Mouse (Mus musculus) ES-Bruce4 (cell line): ENCODE results near the gene Tnni3k. TPM values are rescaled to one million over a fixed set of nuclear protein-coding genes. Genes with fewer than 3 reads are reported as not detected.

Source experiments
- H3K27ac ChIP-seq: 2 replicates; pipeline ENCODE4 v1.5.1; 2012; ENCODE audit warnings: low read length, inconsistent platforms; ENCODE audit not compliant: insufficient read depth
- H3K27me3 ChIP-seq: 2 replicates; pipeline ENCODE4 v1.6.1; 2012; ENCODE audit warnings: mild to moderate bottlenecking, low read length, inconsistent platforms; ENCODE audit not compliant: control insufficient read depth, poor library complexity, insufficient read depth, severe bottlenecking
- H3K36me3 ChIP-seq: 2 replicates; pipeline ENCODE4 v1.6.1; 2012; ENCODE audit warnings: inconsistent platforms, mild to moderate bottlenecking, low read length, moderate library complexity; ENCODE audit not compliant: control insufficient read depth, poor library complexity, insufficient read depth, severe bottlenecking
- H3K4me1 ChIP-seq: one replicate; pipeline ENCODE4 v1.8.1; 2011; ENCODE audit warnings: low read length; ENCODE audit not compliant: control insufficient read depth, insufficient read depth
- H3K4me3 ChIP-seq: 2 replicates; pipeline ENCODE4 v1.5.1; 2011; ENCODE audit warnings: low read depth, mild to moderate bottlenecking, low read length
- H3K9ac ChIP-seq: 2 replicates; pipeline ENCODE4 v1.6.1; 2012; ENCODE audit warnings: low read depth, mild to moderate bottlenecking, inconsistent platforms; ENCODE audit not compliant: poor library complexity, severe bottlenecking
- H3K9me3 ChIP-seq: replicated peaks from 2 replicates; pipeline ENCODE4 v1.6.1; 2012; ENCODE audit warnings: mild to moderate bottlenecking, low read length, inconsistent platforms; ENCODE audit not compliant: control insufficient read depth, poor library complexity, insufficient read depth, severe bottlenecking
- CTCF ChIP-seq: IDR thresholded peaks from one replicate; pipeline ENCODE4 v1.8.1; 2011; ENCODE audit warnings: low read depth, low read length
- EP300 ChIP-seq: IDR thresholded peaks from 2 replicates; pipeline ENCODE4 v1.6.1; 2011; ENCODE audit warnings: low read depth, low read length; ENCODE audit not compliant: insufficient read depth
- POLR2A ChIP-seq: IDR thresholded peaks from one replicate; pipeline ENCODE4 v1.8.1; 2011; ENCODE audit warnings: low read length; ENCODE audit not compliant: insufficient read depth
- polyA plus RNA-seq: library from polyadenylated mRNA; stranded (reverse); fragments of >200 nt; gene quantifications from 2 replicates; pipeline ENCODE4 v1.2.4, GENCODE M21; 2011; ENCODE audit warnings: low read depth; ENCODE audit not compliant: missing spikeins, insufficient read depth, insufficient read length

Tnni3k gene
- polyA plus RNA-seq, 1 experiment: not detected

- TF ChIP-seq EP300 (no peak), CTCF (no peak)
Measured at GRCm38 (mm10) chr3:154979101-154979500, 76.1 kb downstream of the Tnni3k start.

GRCm38 (mm10) chr3:154971626-154972025, 83.6 kb downstream of the Tnni3k start:
- Histone ChIP-seq H3K36me3 (no peaks in the 10 kb centered on the region), H3K27me3 (no peaks in the 10 kb centered on the region; the same call in 1 of the 2 replicates)
- no peak for TF ChIP-seq POLR2A
- TF ChIP-seq EP300: no peak

More at GRCm38 (mm10) chr3:154979101-154979500, 76.1 kb downstream of the Tnni3k start:
- no peak overlapping the region for H3K9ac ChIP-seq
- H3K4me1 ChIP-seq: no peaks in the 10 kb centered on the region
- H3K36me3 ChIP-seq: no peaks in the 10 kb centered on the region
- H3K27me3 ChIP-seq: no peaks in the 10 kb centered on the region
- no peak overlapping the region for H3K27ac ChIP-seq
- no peaks in the 10 kb centered on the region for H3K9me3 ChIP-seq
- H3K4me3 ChIP-seq: no peak overlapping the region

GRCm38 (mm10) chr3:154970981-154971380, 84.2 kb downstream of the Tnni3k start:
- Histone ChIP-seq H3K36me3 (no peaks in the 10 kb centered on the region), H3K9me3 (no peaks in the 10 kb centered on the region), H3K27ac (no peak overlapping the region), H3K4me3 (no peak overlapping the region), H3K27me3 (no peaks in the 10 kb centered on the region; the same call in 1 of the 2 replicates), H3K9ac (no peak overlapping the region), H3K4me1 (no peaks in the 10 kb centered on the region)
- TF ChIP-seq POLR2A (no peak), CTCF (no peak)

More at GRCm38 (mm10) chr3:154971626-154972025, 83.6 kb downstream of the Tnni3k start:
- Histone ChIP-seq H3K9me3 (no peaks in the 10 kb centered on the region), H3K4me1 (no peaks in the 10 kb centered on the region), H3K4me3 (no peak overlapping the region), H3K27ac (no peak overlapping the region), H3K9ac (no peak overlapping the region)

- H3K27ac ChIP-seq: no peak overlapping the region
- TF ChIP-seq POLR2A: no peak
- no peak for TF ChIP-seq CTCF
- no peak for TF ChIP-seq EP300
- H3K36me3 ChIP-seq: no peaks in the 10 kb centered on the region
Measured at GRCm38 (mm10) chr3:154961284-154961683, 93.9 kb downstream of the Tnni3k start.

GRCm38 (mm10) chr3:154953088-154953487, 102.1 kb downstream of the Tnni3k start:
- no peaks in the 10 kb centered on the region for H3K36me3 ChIP-seq
- H3K27ac ChIP-seq: no peak overlapping the region
- no peak overlapping the region for H3K9ac ChIP-seq
- no peaks in the 10 kb centered on the region for H3K27me3 ChIP-seq
- H3K4me3 ChIP-seq: no peak overlapping the region
- no peaks in the 10 kb centered on the region for H3K9me3 ChIP-seq
- no peaks in the 10 kb centered on the region for H3K4me1 ChIP-seq
- TF ChIP-seq EP300 (no peak), CTCF (no peak), POLR2A (no peak)

More at GRCm38 (mm10) chr3:154961284-154961683, 93.9 kb downstream of the Tnni3k start:
- Histone ChIP-seq H3K9me3 (no peaks in the 10 kb centered on the region; the same call in 1 of the 2 replicates), H3K4me3 (no peak overlapping the region), H3K9ac (no peak overlapping the region), H3K4me1 (no peaks in the 10 kb centered on the region), H3K27me3 (no peaks in the 10 kb centered on the region)

DNA sequence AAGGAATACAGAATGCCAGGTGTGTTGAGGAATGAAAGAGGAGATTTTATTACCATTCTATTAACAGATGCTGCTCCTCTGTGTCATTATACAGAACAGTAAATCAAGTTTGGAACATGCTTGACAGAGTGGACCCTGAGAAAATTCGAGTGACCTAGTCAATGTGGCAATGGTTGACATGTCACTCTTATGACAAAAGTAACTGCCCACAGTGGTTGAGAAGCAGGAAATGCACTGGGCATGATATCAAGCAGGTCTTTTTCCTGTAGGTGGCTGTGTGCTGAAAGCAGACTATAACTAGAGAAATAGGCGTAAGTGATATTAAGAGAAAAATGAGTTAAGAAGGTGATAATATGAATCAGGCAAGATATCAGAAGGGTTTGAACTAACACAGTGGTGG, 105.7 kb downstream of the Tnni3k start:
- Histone ChIP-seq H3K27ac (no peak overlapping the region), H3K9ac (no peak overlapping the region), H3K4me3 (no peak overlapping the region), H3K36me3 (no peaks in the 10 kb centered on the region), H3K9me3 (no peaks in the 10 kb centered on the region), H3K4me1 (no peaks in the 10 kb centered on the region), H3K27me3 (no peaks in the 10 kb centered on the region)
- TF ChIP-seq CTCF (no peak), EP300 (no peak), POLR2A (no peak)
